Mouse (Mus musculus): ENCODE results near the gene Tnrc18.

Gene Tnrc18

DNA sequence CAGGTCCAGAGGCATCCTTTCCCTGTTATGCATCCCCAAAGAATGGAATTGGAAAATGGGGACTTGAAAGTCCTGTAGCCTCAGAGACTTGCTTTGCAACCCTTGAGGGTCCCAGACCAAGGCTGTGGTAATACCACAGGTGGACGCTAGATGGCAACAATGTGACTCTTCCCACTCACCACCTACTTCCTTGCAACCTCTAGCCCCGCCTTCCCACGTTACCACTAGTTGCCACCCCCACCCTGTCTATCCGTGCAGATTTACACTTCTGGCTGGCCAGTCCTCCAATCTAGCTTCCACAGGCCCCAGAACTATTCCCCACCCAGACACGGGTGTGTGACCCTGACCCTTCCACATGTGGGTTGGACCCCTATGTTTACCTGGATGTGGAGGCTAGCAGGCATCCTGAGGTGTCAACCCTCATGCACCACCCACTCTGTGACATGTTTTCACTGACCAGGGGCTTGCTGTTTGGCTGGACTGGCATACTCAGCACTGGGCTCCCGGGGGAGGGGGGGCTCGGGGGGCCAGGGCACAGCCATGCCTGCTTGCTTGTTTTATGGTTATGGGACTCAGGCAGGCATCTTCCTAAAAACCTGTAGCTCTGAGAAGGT is 93.8 kb downstream of the Tnrc18 start:
- DNase-seq (ENCODE audit: low read depth, low spot score): peak; percentile 90

DNA sequence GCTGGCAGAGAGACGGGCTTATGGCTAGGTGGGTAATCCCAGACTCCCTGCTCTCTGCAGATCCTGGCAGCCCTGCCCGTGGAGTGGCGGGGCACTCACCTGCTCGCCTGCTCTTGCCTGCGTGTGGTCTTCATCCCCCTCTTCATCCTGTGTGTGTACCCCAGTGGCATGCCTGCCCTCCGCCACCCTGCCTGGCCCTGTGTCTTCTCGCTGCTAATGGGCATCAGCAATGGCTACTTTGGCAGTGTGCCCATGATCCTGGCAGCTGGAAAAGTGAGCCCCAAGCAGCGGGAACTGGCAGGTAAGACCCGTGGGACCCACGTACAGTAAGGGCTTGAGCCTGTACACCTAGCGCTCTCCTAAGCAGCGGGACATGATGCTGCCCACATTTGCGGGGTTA is 97.6 kb downstream of the Tnrc18 start:
- DNase-seq (ENCODE audit: low read depth, low spot score): no peak

DNA sequence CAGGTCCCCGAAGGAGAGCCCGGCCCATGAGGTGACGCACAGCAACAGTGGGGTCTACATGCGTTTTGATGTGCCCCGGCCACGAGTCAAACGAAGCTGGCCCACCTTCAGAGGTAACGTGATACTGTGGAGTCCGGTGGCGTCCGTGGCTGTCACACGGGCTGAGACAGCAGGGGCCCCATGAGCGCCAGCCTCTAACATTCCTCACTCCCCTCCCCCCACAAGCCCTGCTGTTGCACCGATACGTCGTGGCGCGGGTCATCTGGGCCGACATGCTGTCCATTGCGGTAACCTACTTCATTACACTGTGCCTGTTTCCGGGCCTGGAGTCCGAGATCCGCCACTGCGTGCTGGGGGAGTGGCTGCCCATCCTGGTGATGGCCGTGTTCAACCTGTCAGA is 99.0 kb downstream of the Tnrc18 start:
- DNase-seq (ENCODE audit: low read depth, low spot score): no peak

DNA sequence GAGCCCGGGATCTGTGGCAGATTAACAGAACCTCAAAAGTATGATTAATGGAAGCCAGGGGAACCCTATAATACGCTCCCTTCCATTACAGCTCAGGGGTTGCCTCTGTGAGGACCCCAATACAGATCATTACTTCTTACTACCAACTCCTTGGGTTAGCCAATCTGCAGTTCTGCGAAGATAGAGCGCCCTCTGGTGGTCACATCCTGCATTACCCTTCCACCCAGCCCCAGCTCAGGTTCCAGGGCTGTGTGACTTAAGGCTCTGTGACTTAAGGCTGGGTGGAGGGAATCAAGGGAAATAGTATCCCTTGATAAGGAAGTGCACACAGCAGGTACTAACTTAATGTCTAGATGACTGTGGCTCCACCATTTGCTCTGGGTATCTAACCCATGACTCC is 99.4 kb downstream of the Tnrc18 start:
- peak; percentile 81 for DNase-seq (ENCODE audit: low read depth, low spot score)

DNA sequence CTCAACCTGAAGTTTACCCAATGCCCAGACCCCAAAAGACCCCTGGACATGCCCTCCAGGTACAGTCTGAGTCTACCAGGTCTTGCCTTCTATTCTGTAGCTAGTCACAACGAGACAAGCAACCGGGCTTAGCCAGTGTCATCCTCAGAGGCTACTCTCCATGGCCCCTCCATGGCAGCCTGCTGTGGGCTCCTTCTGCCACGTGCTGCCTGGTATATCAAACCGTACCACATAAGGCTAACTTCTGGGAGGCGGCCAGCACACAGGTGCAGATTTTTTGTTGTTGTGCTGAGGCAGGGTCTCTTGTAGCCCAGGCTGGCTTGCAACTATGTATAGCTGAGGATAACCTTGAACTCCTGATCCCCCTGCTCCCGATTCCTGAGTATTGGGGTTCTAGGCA is 101.4 kb downstream of the Tnrc18 start:
- no peak for DNase-seq (ENCODE audit: low read depth, low spot score)

DNA sequence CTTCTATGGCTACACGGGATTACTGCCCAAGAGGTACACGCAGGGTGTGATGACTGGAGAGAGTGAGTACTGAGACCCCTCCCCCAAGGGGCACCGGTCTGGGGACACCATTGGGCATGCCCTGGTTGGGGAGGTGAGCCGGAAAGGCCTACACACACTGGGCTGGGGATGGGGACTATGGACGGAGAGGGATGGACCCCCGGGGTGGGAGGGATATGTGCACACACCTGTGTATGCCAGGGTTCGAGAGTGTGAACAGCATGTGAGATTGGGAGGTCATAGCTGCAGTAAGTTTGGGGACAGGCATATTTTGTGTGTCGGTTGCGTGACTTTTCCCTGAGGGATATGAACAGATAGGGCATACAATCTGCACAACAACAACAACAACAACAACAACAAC is 102.4 kb downstream of the Tnrc18 start:
- DNase-seq (ENCODE audit: low read depth, low spot score): no peak

GRCm38 (mm10) chr5:142713966-142714365 is 103.5 kb downstream of the Tnrc18 start:
- DNase-seq (ENCODE audit: low read depth, low spot score): no peak

DNA sequence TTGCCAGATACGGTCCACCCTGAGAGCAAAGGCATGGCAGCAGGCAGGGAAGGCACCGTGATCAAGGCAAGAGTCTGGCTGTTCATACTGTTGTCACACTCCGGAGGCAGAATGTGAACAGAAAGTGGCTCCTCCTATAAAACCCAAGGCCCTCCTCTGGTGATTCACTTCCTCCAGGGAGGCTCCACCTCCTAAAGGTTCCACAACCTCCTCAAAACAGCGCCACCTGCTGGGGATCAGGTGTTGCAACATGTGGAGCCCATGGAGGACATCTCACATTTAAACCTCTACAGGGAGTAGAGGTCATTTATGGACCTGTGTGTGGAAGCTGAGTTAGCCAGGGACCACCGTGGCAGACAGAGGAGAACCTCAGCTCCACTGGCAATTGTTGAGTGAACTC is 105.1 kb downstream of the Tnrc18 start:
- DNase-seq (ENCODE audit: low read depth, low spot score): peak; percentile 90

- DNase-seq (ENCODE audit: low read depth, low spot score): no peak
Observed at GRCm38 (mm10) chr5:142709436-142709835, 108.0 kb downstream of the Tnrc18 start.

- no peak for DNase-seq (ENCODE audit: low read depth, low spot score)
Observed at GRCm38 (mm10) chr5:142707709-142708108, 109.8 kb downstream of the Tnrc18 start.

DNA sequence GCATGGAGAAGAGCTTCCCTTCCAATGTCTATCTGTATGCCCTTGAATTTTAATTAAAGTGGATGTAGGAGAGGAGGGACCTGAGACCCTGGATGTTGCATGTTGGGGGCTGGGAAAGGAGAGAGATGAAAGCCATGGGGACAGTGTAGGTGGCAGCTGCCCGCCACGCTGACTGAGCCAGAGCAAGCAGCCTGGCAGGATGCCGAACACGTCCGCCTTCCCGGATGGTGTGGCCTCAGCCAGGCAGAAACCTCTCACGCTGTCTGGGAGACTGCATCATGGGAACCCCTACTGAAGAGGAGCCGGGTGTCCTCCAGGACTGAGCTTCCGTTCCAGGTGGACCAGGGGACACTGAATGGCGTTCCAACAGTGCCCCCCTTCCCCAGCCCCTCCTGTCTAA is 113.9 kb downstream of the Tnrc18 start:
- DNase-seq (ENCODE audit: low read depth, low spot score): no peak

- no peak for DNase-seq (ENCODE audit: low read depth, low spot score)
Observed at GRCm38 (mm10) chr5:142702511-142703138, 114.8 kb downstream of the Tnrc18 start.

GRCm38 (mm10) chr5:142701651-142702510 is 115.6 kb downstream of the Tnrc18 start:
- DNase-seq (ENCODE audit: low read depth, low spot score): peak; percentile 95

DNA sequence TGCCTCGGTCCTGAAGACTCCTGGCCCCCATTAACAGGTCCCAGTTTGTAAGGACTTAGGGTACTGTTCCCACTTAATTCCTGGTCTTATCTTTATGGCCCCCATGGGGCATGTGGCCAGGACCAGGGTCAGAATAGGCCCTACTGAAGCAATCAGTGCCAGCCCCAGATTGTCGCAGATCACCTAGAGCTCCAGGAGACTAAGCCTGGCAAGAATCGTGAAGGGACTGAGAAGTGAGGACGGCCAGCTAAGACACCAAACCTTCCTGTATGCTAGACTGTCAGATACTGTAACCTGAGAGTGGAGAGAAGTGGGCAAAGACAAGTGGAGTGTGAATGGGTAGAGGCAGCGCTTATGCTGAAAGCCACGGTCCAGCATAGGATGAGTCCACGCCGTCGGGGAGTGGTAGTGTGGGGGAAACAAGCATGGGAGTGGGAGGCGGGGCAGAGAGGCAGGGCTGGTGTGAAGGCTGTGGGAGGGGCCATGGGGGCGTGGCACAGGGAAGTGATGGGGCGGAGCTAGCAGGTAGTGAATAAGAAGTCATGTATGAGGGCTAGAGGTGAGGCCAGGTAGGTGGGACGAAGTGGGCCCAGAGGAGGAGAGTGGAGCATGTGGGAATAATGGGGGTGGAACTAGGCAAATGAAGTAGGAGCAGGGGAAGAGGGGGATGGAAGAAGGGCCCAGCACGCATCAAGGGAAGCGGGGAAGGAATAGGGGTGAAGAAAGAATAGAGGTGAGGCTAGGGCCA is 116.4 kb downstream of the Tnrc18 start:
- DNase-seq (ENCODE audit: low read depth, low spot score): peak; percentile 97

- DNase-seq (ENCODE audit: low read depth, low spot score): no peak
Observed at GRCm38 (mm10) chr5:142697742-142698141, 119.7 kb downstream of the Tnrc18 start.

GRCm38 (mm10) chr5:142696865-142697264 is 120.6 kb downstream of the Tnrc18 start:
- no peak for DNase-seq (ENCODE audit: low read depth, low spot score)

- DNase-seq (ENCODE audit: low read depth, low spot score): peak; percentile 59
Observed at GRCm38 (mm10) chr5:142696258-142696657, 121.2 kb downstream of the Tnrc18 start.

GRCm38 (mm10) chr5:142694627-142695340 is 122.7 kb downstream of the Tnrc18 start:
- DNase-seq (ENCODE audit: low read depth, low spot score): peak; percentile 73

DNA sequence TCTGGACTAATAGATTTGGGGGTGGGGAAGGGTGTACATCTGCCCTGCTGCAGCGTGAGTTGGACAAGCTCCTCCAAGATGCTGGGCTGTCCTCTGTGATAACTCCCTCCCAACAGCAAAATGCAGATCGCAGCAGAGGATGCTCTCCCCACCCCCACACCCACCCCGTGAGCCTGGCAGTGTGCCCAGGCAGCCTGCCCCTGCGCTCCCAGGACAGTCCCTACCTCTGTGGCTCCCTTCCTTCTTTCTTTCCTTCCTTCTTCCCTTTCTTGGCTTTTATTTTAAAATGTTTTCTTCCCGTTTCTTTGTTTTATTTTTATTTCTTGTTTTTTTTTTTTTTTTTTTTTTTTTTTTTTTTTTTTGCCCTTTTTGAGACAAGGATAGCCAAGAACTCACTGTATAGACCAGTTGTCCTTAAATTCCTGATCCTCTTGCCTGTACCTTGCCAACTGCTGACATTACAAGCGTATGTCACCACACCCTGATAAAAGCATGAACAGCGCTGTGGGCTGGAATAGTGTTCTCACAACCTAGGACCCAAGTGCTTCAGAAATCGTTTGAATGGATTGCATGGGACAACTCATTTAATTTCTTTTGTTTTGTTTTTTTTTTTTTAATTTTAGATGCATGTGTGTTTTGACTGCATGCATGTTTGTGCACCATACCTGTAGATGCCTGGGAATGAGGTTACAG is 123.6 kb downstream of the Tnrc18 start:
- DNase-seq (ENCODE audit: low read depth, low spot score): no peak

DNA sequence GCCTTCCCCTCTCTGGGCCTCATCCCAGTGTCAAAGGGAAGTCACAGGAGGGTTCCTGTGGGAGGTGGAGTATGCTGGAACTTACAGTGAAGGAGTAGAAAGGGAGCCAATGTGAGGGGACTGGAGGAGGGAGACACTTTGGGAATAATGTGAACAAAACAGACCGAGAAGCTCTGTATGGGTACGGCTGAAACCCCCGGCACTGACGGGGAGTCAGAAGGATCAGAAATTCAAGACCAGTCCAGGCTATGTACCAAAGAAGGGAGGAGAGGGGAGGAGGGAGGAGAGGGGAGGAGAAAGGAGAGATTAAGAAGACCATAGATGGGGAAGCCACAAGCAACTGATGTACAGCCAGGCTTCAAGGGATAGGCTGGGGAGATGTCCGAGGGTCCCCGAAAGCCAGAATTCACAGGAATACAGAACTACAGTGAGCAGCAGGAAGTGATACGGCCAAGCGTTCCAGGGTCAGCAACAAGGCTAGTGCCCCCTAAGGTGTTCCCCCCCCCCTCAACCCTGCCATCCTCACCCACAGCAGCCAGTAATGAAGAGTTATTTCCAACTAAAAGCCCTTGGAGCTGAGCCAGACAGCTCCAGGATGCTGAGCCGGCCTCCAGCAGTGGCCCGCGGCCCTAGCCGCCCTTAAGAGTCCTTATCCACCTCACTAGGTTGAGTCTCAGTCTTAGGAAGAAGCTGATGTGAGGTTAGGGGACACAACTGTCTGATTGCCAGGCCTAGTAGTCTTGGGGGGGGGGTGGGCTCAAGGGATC is 124.3 kb downstream of the Tnrc18 start:
- no peak for DNase-seq (ENCODE audit: low read depth, low spot score)
